Mouse (Mus musculus) small intestine, adult 2 months (tissue): ENCODE results near the gene Ppef2. TPM values are rescaled to one million over a fixed set of nuclear protein-coding genes. Genes with fewer than 3 reads are reported as not detected.

ENCODE experiments used
- H3K27ac ChIP-seq: fragments of 200-500 bp; 2 replicates; pipeline ENCODE4 v1.5.1; 2012; ENCODE audit warnings: low read depth, low read length, control low read depth, inconsistent platforms; ENCODE audit not compliant: insufficient read depth
- H3K27me3 ChIP-seq: fragments of 200-500 bp; 2 replicates; pipeline ENCODE4 v1.6.1; 2012; ENCODE audit warnings: mild to moderate bottlenecking, moderate library complexity, low read length, inconsistent platforms; ENCODE audit not compliant: control insufficient read depth, insufficient read depth
- H3K36me3 ChIP-seq: fragments of 200-500 bp; 2 replicates; pipeline ENCODE4 v1.6.1; 2012; ENCODE audit warnings: mild to moderate bottlenecking, low read length, control low read depth, inconsistent platforms; ENCODE audit not compliant: control insufficient read depth, insufficient read depth
- H3K4me1 ChIP-seq: fragments of 200-500 bp; 2 replicates; pipeline ENCODE4 v1.6.1; 2012; ENCODE audit warnings: low read length, inconsistent platforms, mixed read lengths; ENCODE audit not compliant: control insufficient read depth, insufficient read depth, insufficient read length
- H3K4me3 ChIP-seq: fragments of 200-500 bp; 2 replicates; pipeline ENCODE4 v1.5.1; 2012; ENCODE audit warnings: low read depth, mild to moderate bottlenecking, control low read depth, inconsistent platforms, low read length, moderate library complexity
- CTCF ChIP-seq: fragments of 200-500 bp; IDR thresholded peaks from 2 replicates; pipeline ENCODE4 v1.5.1; 2012; ENCODE audit warnings: low read depth, mild to moderate bottlenecking, control low read depth, inconsistent platforms, low read length, moderate library complexity, mixed read lengths; ENCODE audit not compliant: insufficient replicate concordance, insufficient read length; ENCODE audit errors: extremely low read depth
- POLR2A ChIP-seq: fragments of 200-500 bp; IDR thresholded peaks from 2 replicates; pipeline ENCODE4 v1.6.1; 2012; ENCODE audit warnings: low read depth, mild to moderate bottlenecking, control low read depth, inconsistent platforms, low read length, moderate library complexity
- WGBS: fragments of 180-500 bp; shearing (Covaris S2); methylation state at CpG from one replicate; pipeline ENCODE4 v1.1.7; 2018; 5-methylcytosine and 5-hydroxymethylcytosine counted together
- polyA plus RNA-seq: library from polyadenylated mRNA; depleted of rRNA; stranded (reverse); fragments of >200 nt; gene quantifications from 2 replicates; pipeline ENCODE4 v1.2.3, GENCODE M21; 2012; rRNA removed

The Ppef2 gene
- polyA plus RNA-seq, 1 experiment = 1.4 TPM

GRCm38 (mm10) chr5:92183071-92183830, 72.8 kb downstream of the Ppef2 start:
- Histone ChIP-seq H3K27ac (no peak overlapping the region), H3K36me3 (peaks cover 59% of the 10 kb centered on the region), H3K4me3 (no peak overlapping the region), H3K27me3 (no peaks in the 10 kb centered on the region), H3K4me1 (peaks cover 3% of the 10 kb centered on the region; the same call in 1 of the 2 replicates)
- 70% methylated on average over 8 of the region's 8 CpGs for WGBS
- TF ChIP-seq CTCF = no peak
- TF ChIP-seq POLR2A = no peak

Other genes with a start within 250 kb of the Ppef2 start
- gene Cdkl2, start 212.4 kb downstream of the Ppef2 start, polyA plus RNA-seq = 0.15 and 0.41 TPM in 2 replicates
- 3.1 and 6.9 TPM in 2 replicates for gene G3bp2, start 172.6 kb downstream of the Ppef2 start, polyA plus RNA-seq
- gene Uso1, start 118.3 kb downstream of the Ppef2 start, polyA plus RNA-seq = 15.7 and 25.1 TPM in 2 replicates
- not detected in 2 replicates for gene U90926, start 40.9 kb downstream of the Ppef2 start, polyA plus RNA-seq
- gene Naaa, start 21.9 kb upstream of the Ppef2 start, polyA plus RNA-seq = 28.9 and 59.9 TPM in 2 replicates
- gene Sdad1, start 54.2 kb upstream of the Ppef2 start, polyA plus RNA-seq = 2.4 and 4.2 TPM in 2 replicates
- gene Cxcl9, start 71.8 kb upstream of the Ppef2 start, polyA plus RNA-seq = 1.8 and 7.9 TPM in 2 replicates
- gene Art3, start 75.5 kb upstream of the Ppef2 start, polyA plus RNA-seq = 1.1 and 1.9 TPM in 2 replicates
- 5.0 and 9.6 TPM in 2 replicates for gene Cxcl10, start 92.6 kb upstream of the Ppef2 start, polyA plus RNA-seq
- 6.7 and 6.9 TPM in 2 replicates for gene Nup54, start 178.9 kb upstream of the Ppef2 start, polyA plus RNA-seq